Mouse (Mus musculus) C2C12 (cell line): ENCODE measurements around the gene Dock2. TPM values are rescaled to one million over a fixed set of nuclear protein-coding genes. Genes with fewer than 3 reads are reported as not detected.

Source experiments
- H3K27me3 ChIP-seq: one replicate; pipeline ENCODE4 v1.6.1; 2011; ENCODE audit not compliant: control insufficient read depth, insufficient read depth, insufficient read length
- H3K36me3 ChIP-seq: one replicate; pipeline ENCODE4 v1.6.1; 2011; ENCODE audit not compliant: control insufficient read depth, insufficient read depth
- H3K4me3 ChIP-seq: one replicate; pipeline ENCODE4 v1.5.1; 2011; ENCODE audit warnings: mild to moderate bottlenecking, control low read depth; ENCODE audit not compliant: poor library complexity, insufficient read depth, severe bottlenecking
- H3K79me2 ChIP-seq: one replicate; pipeline ENCODE4 v1.6.1; 2011; ENCODE audit not compliant: control insufficient read depth, insufficient read depth
- H3K79me3 ChIP-seq: one replicate; pipeline ENCODE4 v1.6.1; 2011; ENCODE audit warnings: low read depth, control low read depth
- H3ac ChIP-seq: one replicate; pipeline ENCODE3; 2011; ENCODE audit warnings: low read depth; ENCODE audit not compliant: control insufficient read depth, insufficient read length
- CEBPB ChIP-seq: IDR thresholded peaks from one replicate; pipeline ENCODE4 v1.6.1; 2011; ENCODE audit warnings: low read depth, mild to moderate bottlenecking, control low read depth, moderate library complexity
- CTCF ChIP-seq: IDR thresholded peaks from one replicate; pipeline ENCODE4 v1.5.1; 2011; ENCODE audit not compliant: control insufficient read depth, insufficient read depth, insufficient read length
- FOSL1 ChIP-seq: IDR thresholded peaks from one replicate; pipeline ENCODE4 v1.8.0; 2011; ENCODE audit warnings: mild to moderate bottlenecking, low read length; ENCODE audit not compliant: poor library complexity, insufficient read depth, severe bottlenecking
- MAX ChIP-seq: IDR thresholded peaks from one replicate; pipeline ENCODE4 v1.6.1; 2011; ENCODE audit warnings: mild to moderate bottlenecking, control low read depth
- MYOD1 ChIP-seq: IDR thresholded peaks from one replicate; pipeline ENCODE4 v1.6.1; 2011; ENCODE audit warnings: low read depth; ENCODE audit not compliant: control insufficient read depth, insufficient read length
- MYOG ChIP-seq: IDR thresholded peaks from one replicate; pipeline ENCODE4 v1.6.1; 2011; ENCODE audit not compliant: control insufficient read depth, insufficient read length; ENCODE audit errors: extremely low read depth
- USF1 ChIP-seq: IDR thresholded peaks from one replicate; pipeline ENCODE4 v1.6.1; 2011; ENCODE audit warnings: low read depth, mild to moderate bottlenecking, control low read depth, moderate library complexity
- polyA plus RNA-seq: library from polyadenylated mRNA; unstranded; fragments of >200 nt; fragmentation: generic; extraction: Trizol; gene quantifications from one replicate; pipeline ENCODE4 v1.2.1, GENCODE M21; 2012; ENCODE audit warnings: missing spikeins

Dock2 gene
- polyA plus RNA-seq, 1 experiment = 0.01 TPM

DNA sequence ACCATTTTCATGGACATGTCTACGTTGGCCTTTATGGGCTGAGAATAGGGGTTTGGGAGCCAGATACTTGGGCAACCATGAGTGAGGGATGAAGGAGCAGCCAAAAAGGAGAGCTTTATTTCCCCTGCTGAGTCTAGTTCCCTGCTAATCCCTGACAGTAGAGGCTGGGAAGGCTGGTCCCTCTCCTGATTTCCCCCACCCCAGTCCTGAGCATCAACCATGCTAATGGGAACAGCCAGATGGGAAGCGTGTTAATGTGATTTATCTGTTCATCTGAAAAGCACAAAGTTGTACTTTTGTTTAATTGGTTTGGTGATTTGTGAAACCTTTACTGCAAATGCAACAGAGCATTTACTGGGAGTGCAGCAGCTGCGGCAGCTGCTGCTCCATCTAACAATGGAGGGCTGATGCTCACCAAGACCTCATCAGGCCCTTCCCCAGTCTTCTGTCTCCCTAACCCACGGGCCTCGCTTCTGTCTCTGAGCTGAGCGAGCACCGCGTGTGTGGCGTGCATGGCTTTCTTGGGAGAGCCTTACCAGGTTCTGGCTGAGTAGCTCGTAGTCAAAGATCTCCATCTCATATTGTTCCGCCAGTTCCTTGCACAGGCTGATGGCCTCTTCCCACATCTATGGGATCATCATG is 526.0 kb downstream of the Dock2 start:
- no peaks in the 10 kb centered on the region for H3K36me3 ChIP-seq
- H3K79me3 ChIP-seq = no peaks in the 10 kb centered on the region
- H3K79me2 ChIP-seq = no peaks in the 10 kb centered on the region
- no peaks in the 10 kb centered on the region for H3K27me3 ChIP-seq
- H3K4me3 ChIP-seq = no peak overlapping the region
- no peak overlapping the region for H3ac ChIP-seq
- TF ChIP-seq MYOD1 (no peak), MAX (no peak), CEBPB (no peak), FOSL1 (no peak), MYOG (no peak), USF1 (no peak), CTCF (no peak)

DNA sequence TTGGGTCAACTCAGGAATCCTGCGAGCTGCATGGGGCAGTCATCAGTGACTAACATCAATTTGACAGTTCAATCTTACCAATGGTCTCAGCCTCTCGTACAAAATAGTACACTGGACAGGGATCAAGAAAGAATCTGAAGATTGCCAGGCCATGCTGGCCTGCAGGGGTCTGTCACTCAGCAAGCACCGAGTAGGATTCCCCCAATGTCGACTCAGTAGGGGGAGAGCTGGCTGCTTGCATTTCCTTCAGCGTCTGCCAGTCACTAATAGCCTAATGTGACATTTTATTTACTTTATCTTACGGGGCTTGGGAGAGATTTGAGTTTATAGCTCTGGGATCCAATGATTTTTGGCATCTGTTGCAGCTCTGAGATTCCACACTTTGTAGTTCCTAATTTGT is 540.7 kb downstream of the Dock2 start:
- H3ac ChIP-seq = no peak overlapping the region
- no peaks in the 10 kb centered on the region for H3K36me3 ChIP-seq
- no peak for TF ChIP-seq MYOD1
- no peak for TF ChIP-seq USF1
- TF ChIP-seq CTCF = no peak
- TF ChIP-seq FOSL1 = no peak
- TF ChIP-seq CEBPB = no peak
- TF ChIP-seq MYOG = no peak
- TF ChIP-seq MAX = no peak
- no peaks in the 10 kb centered on the region for H3K27me3 ChIP-seq
- H3K79me3 ChIP-seq = no peaks in the 10 kb centered on the region
- no peak overlapping the region for H3K4me3 ChIP-seq
- no peaks in the 10 kb centered on the region for H3K79me2 ChIP-seq

DNA sequence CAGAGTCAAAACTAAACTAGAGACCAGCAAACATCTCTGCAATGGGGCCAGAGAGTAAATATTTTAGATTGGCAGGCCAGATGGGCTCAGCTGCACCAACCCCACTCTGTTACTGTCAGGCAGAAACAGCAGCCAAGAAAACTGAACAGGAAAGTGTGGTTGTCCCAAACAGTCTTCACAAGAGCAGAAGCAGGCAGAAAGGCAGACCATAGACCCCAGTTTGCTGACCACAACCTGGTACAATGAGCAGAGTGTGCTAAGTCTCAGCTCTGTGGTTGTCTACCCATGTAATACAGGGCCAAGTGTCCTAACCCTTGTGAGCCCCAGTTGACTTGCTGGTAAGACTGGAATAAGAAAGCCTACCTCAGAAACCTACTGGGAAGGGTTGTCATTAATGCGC is 543.4 kb downstream of the Dock2 start:
- no peaks in the 10 kb centered on the region for H3K27me3 ChIP-seq
- H3K4me3 ChIP-seq = no peak overlapping the region
- no peaks in the 10 kb centered on the region for H3K36me3 ChIP-seq
- no peaks in the 10 kb centered on the region for H3K79me2 ChIP-seq
- no peak for TF ChIP-seq CEBPB
- H3K79me3 ChIP-seq = no peaks in the 10 kb centered on the region
- H3ac ChIP-seq = no peak overlapping the region

DNA sequence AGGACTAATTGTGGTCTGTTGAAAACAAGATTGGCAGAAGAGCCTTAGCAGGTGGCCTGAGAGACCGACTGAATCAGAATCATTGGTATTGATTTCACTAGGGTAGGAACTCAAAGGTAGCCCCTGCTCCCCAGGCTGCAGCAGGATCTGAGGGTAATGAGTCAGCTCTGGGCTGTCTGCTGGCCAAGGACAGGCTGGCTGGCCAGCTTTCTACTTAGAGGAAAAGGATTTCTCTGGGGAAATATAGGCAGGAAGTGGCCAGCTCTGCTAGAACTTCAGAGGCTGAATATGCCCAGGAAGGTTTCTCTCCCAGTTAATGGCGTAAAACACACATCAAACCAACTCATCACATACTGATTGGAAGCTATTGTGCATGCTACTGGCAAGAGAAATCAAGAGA is 544.0 kb downstream of the Dock2 start:
- Histone ChIP-seq H3K79me2 (no peaks in the 10 kb centered on the region), H3ac (no peak overlapping the region), H3K27me3 (no peaks in the 10 kb centered on the region), H3K36me3 (no peaks in the 10 kb centered on the region), H3K79me3 (no peaks in the 10 kb centered on the region), H3K4me3 (no peak overlapping the region)
- TF ChIP-seq CEBPB (no peak), CTCF (no peak), MAX (no peak), USF1 (no peak), MYOD1 (no peak), FOSL1 (no peak), MYOG (no peak)

DNA sequence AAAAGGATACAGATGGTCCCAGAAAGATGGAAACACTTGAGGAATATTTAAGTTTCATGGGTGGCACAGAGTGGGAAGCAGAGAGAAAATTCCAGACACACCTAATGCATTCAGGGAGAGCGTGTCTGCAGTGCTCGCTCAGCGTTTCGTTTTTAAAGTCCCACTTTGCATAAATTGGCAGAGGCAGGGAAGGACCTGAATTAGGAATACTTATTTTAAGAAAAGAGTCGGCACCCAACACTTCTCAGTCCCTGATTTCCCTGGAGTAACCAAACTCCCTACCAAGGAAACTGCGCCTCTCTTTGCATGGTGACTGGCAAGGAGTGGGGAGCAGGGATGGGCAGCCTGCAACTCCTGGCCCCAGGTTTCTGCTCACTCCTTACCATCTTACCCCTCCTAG is 546.8 kb downstream of the Dock2 start:
- H3K27me3 ChIP-seq = no peaks in the 10 kb centered on the region
- H3K4me3 ChIP-seq = no peak overlapping the region
- TF ChIP-seq MAX (no peak), CTCF (no peak), MYOD1 (no peak), FOSL1 (no peak), CEBPB (no peak), MYOG (no peak), USF1 (no peak)
- no peaks in the 10 kb centered on the region for H3K79me2 ChIP-seq
- H3K36me3 ChIP-seq = no peaks in the 10 kb centered on the region
- no peak overlapping the region for H3ac ChIP-seq
- H3K79me3 ChIP-seq = no peaks in the 10 kb centered on the region

DNA sequence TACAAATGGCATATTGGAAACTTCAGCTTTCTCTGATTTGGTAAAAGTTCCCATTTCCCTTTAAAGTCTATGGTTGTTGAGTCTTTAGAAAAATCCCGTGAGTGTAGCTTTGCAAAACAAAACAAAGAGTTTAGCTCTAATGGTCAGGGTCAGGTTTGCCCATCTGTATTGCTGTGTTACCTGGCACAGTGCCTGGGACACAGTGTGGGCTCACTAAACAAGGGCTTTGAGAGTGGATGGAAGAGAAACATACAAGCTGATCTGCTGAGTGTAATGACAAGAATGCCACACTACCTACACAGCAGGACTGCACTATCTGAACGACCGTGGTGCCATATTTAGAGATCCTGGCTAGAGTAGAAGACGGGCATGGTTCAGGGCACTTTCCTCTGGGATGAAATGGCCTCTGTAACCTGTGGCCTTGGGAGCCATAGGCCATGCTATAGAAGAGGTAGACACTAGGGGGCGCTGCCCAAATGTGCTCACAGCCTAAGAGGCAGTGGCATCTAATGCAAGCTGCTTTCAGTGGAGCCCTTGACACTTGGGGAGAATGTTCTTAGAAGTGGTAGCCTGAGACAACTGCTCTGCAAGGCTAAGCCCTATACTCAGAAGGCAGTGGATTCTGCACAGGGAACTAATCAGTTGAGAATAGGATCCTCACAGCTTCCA is 547.5 kb downstream of the Dock2 start:
- Histone ChIP-seq H3K79me3 (no peaks in the 10 kb centered on the region), H3ac (no peak overlapping the region), H3K36me3 (no peaks in the 10 kb centered on the region), H3K79me2 (no peaks in the 10 kb centered on the region), H3K4me3 (no peak overlapping the region), H3K27me3 (no peaks in the 10 kb centered on the region)
- TF ChIP-seq FOSL1 (no peak), USF1 (no peak), CEBPB (no peak), MYOG (no peak), CTCF (no peak), MAX (no peak), MYOD1 (no peak)
